Mouse (Mus musculus) forebrain, embryonic 15.5 days (tissue): ENCODE data around the gene Zscan5b. TPM values are rescaled to one million over a fixed set of nuclear protein-coding genes. Genes with fewer than 3 reads are reported as not detected.
"Not testable (repeated sequence)": the region's sequence is repeated elsewhere in the genome, so short reads cannot be mapped to it uniquely, and the experiment has no call there.

Experiments
- ATAC-seq: fragments of 200-750 bp; cut with Nextera tagmentation; replicated peaks from 2 replicates; pipeline ENCODE4 v1.8.0; 2017; ENCODE audit warnings: mild to moderate bottlenecking, moderate TSS enrichment, moderate library complexity
- H3K27ac ChIP-seq: fragments of 300-500 bp; sonication (generic); replicated peaks from 2 replicates; pipeline ENCODE4 v1.5.1; 2015; ENCODE audit warnings: mild to moderate bottlenecking, inconsistent platforms
- H3K27me3 ChIP-seq: fragments of 300-500 bp; sonication (generic); 2 replicates; pipeline ENCODE4 v1.6.1; 2015; ENCODE audit warnings: inconsistent platforms
- H3K36me3 ChIP-seq: fragments of 300-500 bp; sonication (generic); 2 replicates; pipeline ENCODE4 v1.6.1; 2015; ENCODE audit warnings: mild to moderate bottlenecking, inconsistent platforms
- H3K4me1 ChIP-seq: fragments of 300-500 bp; sonication (generic); 2 replicates; pipeline ENCODE4 v1.6.1; 2015; ENCODE audit warnings: inconsistent platforms
- H3K4me2 ChIP-seq: fragments of 300-500 bp; sonication (generic); replicated peaks from 2 replicates; pipeline ENCODE4 v1.6.1; 2015; ENCODE audit warnings: mild to moderate bottlenecking, inconsistent platforms
- H3K4me3 ChIP-seq: fragments of 300-500 bp; sonication (generic); 2 replicates; pipeline ENCODE4 v1.5.1; 2015; ENCODE audit warnings: mild to moderate bottlenecking, inconsistent platforms
- H3K9ac ChIP-seq: fragments of 300-500 bp; sonication (generic); replicated peaks from 2 replicates; pipeline ENCODE4 v1.6.1; 2015; ENCODE audit warnings: mild to moderate bottlenecking, inconsistent platforms
- H3K9me3 ChIP-seq: fragments of 300-500 bp; sonication (generic); 2 replicates; pipeline ENCODE4 v1.6.1; 2016; ENCODE audit warnings: inconsistent platforms
- WGBS: fragments of 180-500 bp; shearing (Covaris S2); methylation state at CpG from one replicate; pipeline ENCODE4 v1.1.7; 2015; ENCODE audit warnings: mixed read lengths; 5-methylcytosine and 5-hydroxymethylcytosine counted together
- polyA plus RNA-seq: library from polyadenylated mRNA; unstranded; fragments of >200 nt; fragmentation: Nextera tagmentation; extraction: Ambion mirVana; gene quantifications from 2 replicates; pipeline ENCODE4 v1.2.1, GENCODE M21; 2015

Gene Zscan5b
- polyA plus RNA-seq, 1 experiment from 2014 or later = not detected

DNA sequence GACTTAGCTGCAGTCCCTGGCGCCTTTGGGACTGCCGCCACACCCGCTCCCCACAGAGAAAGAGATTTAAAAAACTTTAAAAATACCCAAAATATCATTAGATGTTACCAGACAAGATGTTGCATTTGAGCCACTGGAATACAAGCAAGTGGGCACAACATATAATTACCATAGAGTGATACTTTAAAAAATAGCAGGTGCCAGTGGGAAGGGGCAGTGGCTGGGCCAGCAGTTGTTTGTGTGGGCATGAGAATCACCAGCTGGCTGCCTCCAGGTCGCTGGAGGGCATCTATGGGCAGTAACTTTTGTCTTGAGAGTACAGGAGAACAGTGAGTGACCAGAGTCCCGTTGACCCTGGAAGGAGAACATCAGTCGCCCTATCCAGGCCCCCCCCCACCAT is 30.3 kb downstream of the Zscan5b start, which contains the start of gene Epp13:
Gene Epp13, plus strand, starts transcription at position 301 of the 400 bp plus-strand sequence.
- Histone ChIP-seq H3K4me3 (no peak within 1 kb of the TSS), H3K27ac (no peak within 1 kb of the TSS), H3K36me3 (no peaks in the 10 kb centered on the region), H3K4me1 (no peaks in the 10 kb centered on the region), H3K27me3 (no peaks in the 10 kb centered on the region), H3K9me3 (no peaks in the 10 kb centered on the region), H3K4me2 (no peak within 1 kb of the TSS), H3K9ac (no peak within 1 kb of the TSS)
- 85% methylated on average over 6 of the region's 6 CpGs for WGBS
- ATAC-seq = no peak

DNA sequence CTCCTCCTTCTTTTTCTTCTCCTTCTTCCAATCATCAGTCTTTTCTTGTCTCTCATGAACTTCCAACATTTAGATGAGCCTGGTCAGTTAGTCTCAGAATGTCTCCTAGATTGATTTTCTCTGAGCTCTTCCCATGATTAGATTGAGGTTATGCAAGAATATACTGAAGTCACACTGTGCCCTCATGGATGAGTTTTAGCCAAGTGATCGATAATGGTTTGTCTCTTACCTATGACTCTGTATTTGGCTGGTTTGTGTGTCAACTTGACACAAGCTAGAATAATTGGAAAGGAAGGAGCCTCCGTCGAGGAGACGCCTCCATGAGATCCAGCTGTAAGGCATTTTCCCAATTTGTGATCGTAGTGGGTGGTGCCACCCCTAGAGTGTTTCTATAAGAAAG is 32.4 kb downstream of the Zscan5b start:
- Histone ChIP-seq H3K4me2 (no peak overlapping the region), H3K27me3 (no peaks in the 10 kb centered on the region), H3K9me3 (no peaks in the 10 kb centered on the region), H3K4me3 (no peak overlapping the region), H3K9ac (no peak overlapping the region), H3K4me1 (no peaks in the 10 kb centered on the region), H3K27ac (no peak overlapping the region), H3K36me3 (no peaks in the 10 kb centered on the region)
- 91% methylated on average over 5 of the region's 5 CpGs for WGBS
- ATAC-seq = no peak

DNA sequence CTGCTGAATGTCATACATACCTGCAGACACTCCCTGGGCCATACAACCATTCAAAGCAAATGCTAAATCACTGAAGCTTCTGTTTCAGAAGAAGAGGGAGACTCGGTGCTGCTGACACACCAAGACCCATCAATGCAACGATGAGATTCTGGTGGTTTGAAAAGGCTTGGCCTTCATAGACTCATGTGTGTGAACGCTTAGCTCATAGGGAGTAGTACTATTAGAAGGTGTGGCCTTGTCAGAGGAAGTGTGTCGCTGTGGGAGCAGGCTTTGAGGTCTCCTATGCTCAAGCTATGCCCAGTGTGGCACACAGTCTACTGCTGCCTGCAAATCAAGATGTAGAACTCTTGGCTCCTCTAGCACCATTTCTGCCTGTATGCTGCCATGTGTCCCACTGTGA is 35.3 kb downstream of the Zscan5b start:
- Histone ChIP-seq H3K4me1 (no peaks in the 10 kb centered on the region), H3K27ac (no peak overlapping the region), H3K27me3 (no peaks in the 10 kb centered on the region), H3K4me3 (no peak overlapping the region), H3K9me3 (no peaks in the 10 kb centered on the region), H3K9ac (no peak overlapping the region), H3K4me2 (no peak overlapping the region), H3K36me3 (no peaks in the 10 kb centered on the region)
- no peak for ATAC-seq
- WGBS = 87% methylated on average over 4 of the region's 4 CpGs

DNA sequence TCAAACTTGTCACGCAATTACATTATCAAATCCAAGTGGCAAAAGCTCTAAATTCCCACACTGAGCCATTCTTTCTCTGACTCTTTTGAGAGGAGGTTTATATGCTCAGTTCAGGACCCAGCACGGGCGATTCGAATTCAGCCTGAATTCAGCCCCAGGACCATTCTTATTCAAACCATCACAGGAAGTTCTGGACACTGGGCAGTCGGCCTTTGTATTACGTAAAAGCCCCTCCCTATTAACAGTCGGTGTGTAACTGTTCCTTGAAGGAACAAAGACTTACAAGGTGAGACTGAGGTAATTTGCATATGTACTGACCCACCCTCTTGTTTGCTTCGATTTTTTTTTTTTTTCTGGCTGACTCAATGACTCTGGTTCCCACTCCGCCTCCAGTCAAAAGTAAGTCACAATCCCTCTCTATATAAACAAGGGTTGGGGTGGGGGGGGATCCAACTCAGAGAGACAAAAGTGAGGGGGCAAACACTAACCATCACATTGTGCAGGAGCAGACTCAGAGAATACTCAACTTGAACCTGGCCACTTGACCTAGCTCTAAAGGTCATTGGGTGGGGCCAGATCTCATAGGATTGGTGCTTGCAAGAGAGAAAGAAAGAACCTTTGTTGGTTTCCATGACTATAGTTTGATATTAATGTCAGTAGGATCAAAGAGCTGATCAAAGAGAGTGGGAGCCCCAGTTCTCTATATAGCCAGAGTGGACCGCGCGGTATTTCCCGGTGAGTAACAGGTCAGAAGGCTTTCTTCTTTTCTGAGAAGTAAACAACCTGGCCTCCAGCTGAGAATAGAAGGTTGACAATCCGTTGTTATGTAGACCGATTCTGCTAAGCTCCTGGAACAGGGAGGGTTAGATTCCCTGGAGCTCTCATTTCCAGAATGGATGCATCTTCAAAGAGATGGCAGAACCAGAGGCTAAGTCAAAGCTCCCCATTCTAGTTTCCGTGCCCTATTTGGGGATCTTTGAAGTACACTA is 36.4 kb downstream of the Zscan5b start:
- no peak overlapping the region for H3K9ac ChIP-seq
- no peak for ATAC-seq
- H3K27me3 ChIP-seq = no peaks in the 10 kb centered on the region
- no peak overlapping the region for H3K27ac ChIP-seq
- H3K4me1 ChIP-seq = no peaks in the 10 kb centered on the region
- WGBS = 35% methylated on average over 16 of the region's 16 CpGs
- no peak overlapping the region for H3K4me2 ChIP-seq
- H3K36me3 ChIP-seq = no peaks in the 10 kb centered on the region
- H3K4me3 ChIP-seq = no peak overlapping the region
- H3K9me3 ChIP-seq = no peaks in the 10 kb centered on the region

DNA sequence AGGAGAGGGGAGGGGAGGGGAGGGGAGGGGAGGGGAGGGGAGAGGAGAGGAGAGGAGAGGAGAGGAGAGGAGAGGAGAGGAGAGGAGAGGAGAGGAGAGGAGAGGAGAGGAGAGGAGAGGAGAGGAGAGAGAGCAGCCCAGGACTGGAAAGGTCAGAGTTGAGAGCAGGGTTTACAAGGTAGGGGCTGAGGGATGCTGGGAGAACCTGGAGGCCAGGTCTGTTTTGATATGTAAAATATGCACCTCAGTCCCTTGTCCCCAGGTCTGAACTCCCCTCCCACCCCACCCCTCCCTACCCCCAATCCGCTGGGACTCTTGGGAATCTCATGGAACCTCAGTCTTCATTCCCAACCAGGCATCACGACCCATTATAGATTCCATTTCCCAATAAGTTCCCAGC is 37.9 kb downstream of the Zscan5b start:
- H3K9me3 ChIP-seq, H3K36me3 ChIP-seq, H3K4me2 ChIP-seq, H3K4me1 ChIP-seq, H3K27ac ChIP-seq, H3K4me3 ChIP-seq, ATAC-seq, H3K27me3 ChIP-seq, H3K9ac ChIP-seq: not testable (repeated sequence)
- WGBS = 60% methylated on average over 2 of the region's 2 CpGs

DNA sequence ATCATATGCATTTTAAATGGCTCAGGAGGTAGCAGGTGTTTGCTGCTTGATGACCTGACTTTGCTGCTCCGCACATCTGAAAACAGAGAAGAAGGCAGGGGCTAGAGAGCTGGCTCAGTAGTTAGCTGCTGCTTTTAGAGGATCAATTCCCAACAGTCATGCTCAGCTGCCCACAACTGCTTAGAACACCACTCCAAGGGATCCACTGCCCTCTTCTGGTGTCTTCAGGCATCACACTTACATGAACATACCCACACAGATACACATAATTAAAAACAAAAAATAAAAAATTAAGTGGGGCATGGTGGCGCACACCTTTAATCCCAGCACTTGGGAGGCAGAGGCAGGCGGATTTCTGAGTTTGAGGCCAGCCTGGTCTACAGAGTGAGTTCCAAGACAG is 40.0 kb downstream of the Zscan5b start:
- H3K36me3 ChIP-seq = no peaks in the 10 kb centered on the region
- no peak overlapping the region for H3K4me3 ChIP-seq
- no peak overlapping the region for H3K9ac ChIP-seq
- no peak overlapping the region for H3K4me2 ChIP-seq
- no peaks in the 10 kb centered on the region for H3K9me3 ChIP-seq
- H3K27ac ChIP-seq = no peak overlapping the region
- H3K4me1 ChIP-seq = no peaks in the 10 kb centered on the region
- 90% methylated on average over 3 of the region's 3 CpGs for WGBS
- ATAC-seq = no peak
- H3K27me3 ChIP-seq = no peaks in the 10 kb centered on the region

DNA sequence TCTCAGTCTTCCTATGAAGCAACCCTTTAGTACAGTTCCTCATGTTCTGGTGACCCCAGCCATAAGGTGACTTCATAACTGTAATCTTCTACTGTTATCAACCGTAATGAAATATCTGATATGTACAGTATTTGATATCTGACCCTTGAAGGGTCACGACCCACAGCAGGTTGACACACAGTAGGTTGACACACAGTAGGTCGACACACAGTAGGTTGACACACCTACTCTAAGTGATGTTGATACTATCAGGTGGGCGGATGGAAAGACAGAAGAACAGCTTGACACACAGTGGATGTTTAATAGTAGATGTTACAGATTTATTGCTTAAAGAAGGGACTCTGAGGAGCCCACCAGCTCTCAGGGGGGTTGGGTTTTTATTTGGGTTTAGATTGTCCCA is 40.9 kb downstream of the Zscan5b start:
- H3K36me3 ChIP-seq = no peaks in the 10 kb centered on the region
- 81% methylated on average over 4 of the region's 4 CpGs for WGBS
- no peak overlapping the region for H3K27ac ChIP-seq
- H3K4me1 ChIP-seq = no peaks in the 10 kb centered on the region
- no peak overlapping the region for H3K4me3 ChIP-seq
- no peak overlapping the region for H3K4me2 ChIP-seq
- H3K27me3 ChIP-seq = no peaks in the 10 kb centered on the region
- no peaks in the 10 kb centered on the region for H3K9me3 ChIP-seq
- H3K9ac ChIP-seq = no peak overlapping the region
- no peak for ATAC-seq

DNA sequence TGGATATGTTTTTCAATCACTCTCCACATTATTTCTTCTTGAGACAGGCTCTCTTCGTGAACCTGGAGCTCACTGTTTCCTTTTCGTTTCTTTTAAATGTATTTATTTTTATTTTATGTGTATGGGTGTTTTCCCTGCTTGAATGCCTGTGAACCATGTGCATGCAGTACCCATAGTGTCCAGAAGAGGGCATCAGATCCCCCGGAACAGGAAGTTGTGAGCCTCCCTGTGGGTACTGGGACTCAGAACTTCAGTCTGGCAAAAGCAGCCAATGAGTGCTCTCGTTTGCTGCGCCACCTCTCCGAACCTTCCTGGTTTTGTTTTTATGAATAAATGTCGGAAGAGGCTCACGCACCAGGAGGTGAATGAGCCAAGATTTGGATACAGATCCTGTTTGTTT is 43.6 kb downstream of the Zscan5b start:
- 57% methylated on average over 8 of the region's 8 CpGs for WGBS
- Histone ChIP-seq H3K9ac (no peak overlapping the region), H3K27me3 (no peaks in the 10 kb centered on the region), H3K36me3 (no peaks in the 10 kb centered on the region), H3K4me1 (no peaks in the 10 kb centered on the region), H3K4me2 (no peak overlapping the region), H3K4me3 (no peak overlapping the region), H3K27ac (no peak overlapping the region), H3K9me3 (no peaks in the 10 kb centered on the region)
- no peak for ATAC-seq

DNA sequence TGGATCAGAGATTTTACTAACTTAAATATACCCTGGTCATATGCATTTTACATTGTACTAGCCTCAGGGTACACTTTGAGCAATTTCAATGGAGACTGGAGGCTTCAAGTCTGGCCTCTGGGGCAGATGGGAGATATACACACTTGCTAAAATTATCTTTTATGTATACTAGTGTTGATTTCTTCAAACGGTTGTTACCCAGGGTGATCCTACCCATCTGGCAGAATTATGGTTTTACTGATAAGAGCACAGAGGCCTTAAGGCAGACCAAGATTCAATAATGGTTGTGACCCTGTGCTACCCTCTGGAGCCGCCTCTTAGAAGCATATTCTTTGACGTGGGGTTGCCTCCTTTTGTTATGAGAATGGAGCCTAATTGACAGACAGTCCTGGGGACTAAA is 55.8 kb downstream of the Zscan5b start:
- Histone ChIP-seq H3K4me2 (no peak overlapping the region), H3K36me3 (no peaks in the 10 kb centered on the region), H3K9ac (no peak overlapping the region), H3K4me1 (peaks cover 3% of the 10 kb centered on the region; the same call in 1 of the 2 replicates), H3K27ac (no peak overlapping the region), H3K9me3 (no peaks in the 10 kb centered on the region), H3K27me3 (no peaks in the 10 kb centered on the region), H3K4me3 (no peak overlapping the region)
- 55% methylated on average over 3 of the region's 3 CpGs for WGBS
- ATAC-seq = no peak

DNA sequence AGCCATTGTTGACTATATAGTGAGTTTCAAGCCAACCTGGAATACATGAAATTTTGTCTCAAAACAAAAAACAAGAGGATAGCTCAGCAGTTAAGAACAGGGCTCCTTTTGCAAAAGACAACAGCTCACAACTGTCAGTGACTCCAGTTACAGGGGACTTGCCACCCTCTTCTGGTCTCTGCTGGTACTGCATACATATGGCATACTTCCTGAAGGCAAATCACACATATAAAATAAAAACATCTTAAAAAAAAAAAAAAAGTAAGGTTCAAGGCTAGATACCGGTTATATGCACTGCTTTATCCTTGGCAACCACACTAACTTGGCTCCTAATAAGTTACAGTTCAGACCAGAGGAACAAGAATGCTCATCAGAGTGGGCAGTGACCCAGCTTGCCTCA is 60.7 kb downstream of the Zscan5b start:
- peak overlapping the region; percentile 61 for H3K9ac ChIP-seq
- no peaks in the 10 kb centered on the region for H3K27me3 ChIP-seq
- peaks cover 23% of the 10 kb centered on the region for H3K4me1 ChIP-seq
- H3K27ac ChIP-seq = peak overlapping the region; percentile 94
- WGBS = 0% methylated on average over 1 of the region's 1 CpGs
- H3K4me2 ChIP-seq = peak overlapping the region; percentile 51
- no peaks in the 10 kb centered on the region for H3K36me3 ChIP-seq
- H3K9me3 ChIP-seq = no peaks in the 10 kb centered on the region
- H3K4me3 ChIP-seq = peak overlapping the region; percentile 59
- no peak for ATAC-seq

DNA sequence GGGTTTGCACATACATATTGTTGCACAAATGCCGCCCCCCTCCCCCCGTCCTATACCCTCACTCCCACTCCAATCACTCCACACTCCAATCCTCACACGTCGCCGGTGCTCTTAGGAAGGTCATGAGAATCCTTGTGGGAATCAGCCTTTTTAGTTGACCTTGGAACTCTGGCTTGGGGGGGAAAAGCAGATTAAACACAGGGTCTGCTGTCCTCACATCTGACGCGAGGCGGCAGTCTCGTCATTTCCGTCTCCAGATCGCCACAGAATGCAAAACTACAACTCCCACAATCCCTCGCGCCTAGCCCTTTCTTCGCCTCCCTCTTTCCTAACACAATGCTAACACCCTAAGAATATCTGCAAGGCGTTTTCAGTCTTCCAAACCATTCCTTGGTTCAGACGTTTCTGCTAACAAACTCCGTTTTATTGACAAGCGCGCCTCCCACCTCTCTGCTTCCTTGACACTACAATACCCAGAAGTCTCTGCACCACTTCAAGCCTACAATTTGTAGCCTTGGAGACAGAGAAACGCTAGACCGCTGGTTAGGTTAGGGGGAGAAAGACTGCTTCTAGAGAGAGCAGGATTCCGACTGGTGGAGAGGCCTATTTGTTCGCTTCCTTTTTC is 61.5 kb downstream of the Zscan5b start:
- Histone ChIP-seq H3K36me3 (no peaks in the 10 kb centered on the region), H3K27ac (peak overlapping the region; percentile 94), H3K9me3 (no peaks in the 10 kb centered on the region), H3K4me3 (peak overlapping the region; percentile 59), H3K9ac (peak overlapping the region; percentile 61), H3K27me3 (no peaks in the 10 kb centered on the region), H3K4me1 (peaks cover 28% of the 10 kb centered on the region), H3K4me2 (peak overlapping the region; percentile 51)
- WGBS = 1% methylated on average over 23 of the region's 23 CpGs
- peak; percentile 78 for ATAC-seq

DNA sequence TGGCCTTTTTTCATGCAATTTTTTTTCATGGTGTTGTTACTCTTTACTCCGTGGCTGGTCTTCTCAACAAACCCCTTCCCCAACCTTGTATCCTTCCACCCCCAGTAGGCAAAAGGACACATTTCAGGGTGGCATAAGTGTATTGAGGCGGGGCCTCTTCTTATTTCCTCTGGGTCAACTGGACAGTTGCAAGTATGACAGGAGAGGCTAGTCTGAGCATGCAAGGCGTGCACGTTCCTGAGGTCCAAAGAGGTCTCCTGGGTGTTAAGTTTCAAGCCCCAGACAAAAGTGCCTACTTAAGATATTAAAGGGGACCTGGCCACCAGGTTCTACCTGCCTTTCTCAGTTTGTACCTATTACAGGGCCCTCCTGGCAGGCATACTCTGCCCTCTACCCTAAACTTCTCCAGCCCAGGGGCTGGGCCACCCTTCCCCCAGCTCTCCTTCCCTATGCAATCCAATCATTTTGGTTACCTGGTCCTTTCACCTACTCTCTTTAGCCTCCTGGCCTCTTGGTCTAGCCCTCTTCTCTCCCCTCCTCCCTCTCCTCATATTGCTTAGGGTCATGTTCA is 62.4 kb downstream of the Zscan5b start:
- Histone ChIP-seq H3K4me2 (no peak overlapping the region), H3K27ac (peak overlapping the region; percentile 94), H3K4me3 (0 out of 2 replicates have a peak overlapping the region, but pooled peaks have one; percentile 59), H3K36me3 (0 out of 2 replicates have a peak, but pooled peaks cover under 1% of the 10 kb centered on the region), H3K4me1 (peaks cover 28% of the 10 kb centered on the region), H3K9me3 (no peaks in the 10 kb centered on the region), H3K9ac (no peak overlapping the region), H3K27me3 (no peaks in the 10 kb centered on the region)
- no peak for ATAC-seq
- WGBS = 93% methylated on average over 4 of the region's 4 CpGs
